Mouse (Mus musculus) heart, embryonic 10.5 days (tissue): ENCODE data around the gene Olfr1093. TPM values are rescaled to one million over a fixed set of nuclear protein-coding genes. Genes with fewer than 3 reads are reported as not detected.

Experiments
- DNase-seq: peaks from one replicate; pipeline ENCODE4 v3.0.0-alpha.2; 2017; ENCODE audit warnings: low spot score
- H3K27ac ChIP-seq: fragments of 300-500 bp; sonication (generic); 2 replicates; pipeline ENCODE4 v1.5.1; 2016; ENCODE audit warnings: mild to moderate bottlenecking
- H3K27me3 ChIP-seq: fragments of 300-500 bp; sonication (generic); 2 replicates; pipeline ENCODE4 v1.6.1; 2016; ENCODE audit warnings: mild to moderate bottlenecking; ENCODE audit not compliant: poor library complexity, insufficient read depth, severe bottlenecking
- H3K36me3 ChIP-seq: fragments of 300-500 bp; sonication (generic); 2 replicates; pipeline ENCODE4 v1.6.1; 2016; ENCODE audit warnings: mild to moderate bottlenecking, moderate library complexity
- H3K4me1 ChIP-seq: fragments of 300-500 bp; sonication (generic); 2 replicates; pipeline ENCODE4 v1.6.1; 2016; ENCODE audit warnings: mild to moderate bottlenecking
- H3K4me3 ChIP-seq: fragments of 300-500 bp; sonication (generic); 2 replicates; pipeline ENCODE4 v1.5.1; 2016; ENCODE audit warnings: mild to moderate bottlenecking, moderate library complexity
- H3K9me3 ChIP-seq: fragments of 300-500 bp; sonication (generic); 2 replicates; pipeline ENCODE4 v1.6.1; 2016; ENCODE audit warnings: mild to moderate bottlenecking, moderate library complexity
- WGBS: fragments of 180-500 bp; shearing (Covaris S2); methylation state at CpG from one replicate; pipeline ENCODE4 v1.1.7; 2016; 5-methylcytosine and 5-hydroxymethylcytosine counted together
- polyA plus RNA-seq: library from polyadenylated mRNA; unstranded; fragments of >200 nt; fragmentation: Nextera tagmentation; extraction: Ambion mirVana; gene quantifications from 2 replicates; pipeline ENCODE4 v1.2.1, GENCODE M21; 2016

The Olfr1093 gene
- polyA plus RNA-seq, result not detected in 2 replicates

DNA sequence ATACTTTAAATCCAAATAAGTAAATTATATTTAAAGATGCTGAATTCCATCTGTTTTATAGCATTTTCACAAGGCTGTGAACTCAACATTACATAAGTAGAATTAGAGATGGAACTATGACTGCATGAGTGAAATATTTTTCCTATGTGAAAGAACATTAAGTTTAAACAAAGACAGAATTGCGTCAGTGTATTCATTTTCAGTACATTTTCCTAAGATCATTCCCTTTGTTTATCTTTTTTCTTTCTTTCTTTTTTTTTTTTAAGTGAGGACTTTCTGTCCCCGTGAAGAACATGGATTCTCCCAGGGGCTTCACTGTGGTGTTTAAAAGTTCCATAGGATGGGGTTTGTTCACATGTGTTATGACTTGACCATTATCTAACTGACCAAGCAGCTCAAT lies at the start of gene Olfr1093:
Gene Olfr1093, plus strand, starts transcription at position 301 of the 400 bp plus-strand sequence.
- H3K4me1 ChIP-seq, result no peaks in the 10 kb centered on the region
- no peaks in the 10 kb centered on the region for H3K27me3 ChIP-seq
- 79% methylated on average over 2 of the region's 2 CpGs for WGBS
- no peak within 1 kb of the TSS for H3K4me3 ChIP-seq
- no peak for DNase-seq
- no peaks in the 10 kb centered on the region for H3K36me3 ChIP-seq
- H3K27ac ChIP-seq, result no peak within 1 kb of the TSS
- H3K9me3 ChIP-seq, result no peaks in the 10 kb centered on the region

DNA sequence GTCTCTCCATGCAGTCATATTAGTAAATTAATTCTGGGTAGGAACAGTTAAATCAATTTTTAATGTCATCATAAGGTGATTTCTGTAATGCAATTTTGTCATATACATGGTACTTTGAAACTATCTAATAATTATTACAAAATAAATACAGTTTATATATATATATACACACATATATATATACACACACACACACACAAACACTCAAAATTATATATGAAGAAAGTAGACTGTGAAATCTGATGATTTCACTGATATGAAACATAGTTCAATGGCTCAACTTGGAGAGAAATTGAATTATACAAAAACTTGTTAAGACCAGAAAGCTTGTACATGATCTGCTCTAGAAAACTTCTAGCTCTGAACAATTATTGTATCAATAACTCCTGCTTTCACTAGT lies 48.7 kb upstream of the Olfr1093 start, which contains the start of gene Olfr1089:
Gene Olfr1089, minus strand, starts transcription at position 101 of the 400 bp plus-strand sequence.
- no peaks in the 10 kb centered on the region for H3K9me3 ChIP-seq
- no peaks in the 10 kb centered on the region for H3K27me3 ChIP-seq
- H3K36me3 ChIP-seq, result no peaks in the 10 kb centered on the region
- H3K27ac ChIP-seq, result no peak within 1 kb of the TSS
- no peaks in the 10 kb centered on the region for H3K4me1 ChIP-seq
- no peak for DNase-seq
- no peak within 1 kb of the TSS for H3K4me3 ChIP-seq

DNA sequence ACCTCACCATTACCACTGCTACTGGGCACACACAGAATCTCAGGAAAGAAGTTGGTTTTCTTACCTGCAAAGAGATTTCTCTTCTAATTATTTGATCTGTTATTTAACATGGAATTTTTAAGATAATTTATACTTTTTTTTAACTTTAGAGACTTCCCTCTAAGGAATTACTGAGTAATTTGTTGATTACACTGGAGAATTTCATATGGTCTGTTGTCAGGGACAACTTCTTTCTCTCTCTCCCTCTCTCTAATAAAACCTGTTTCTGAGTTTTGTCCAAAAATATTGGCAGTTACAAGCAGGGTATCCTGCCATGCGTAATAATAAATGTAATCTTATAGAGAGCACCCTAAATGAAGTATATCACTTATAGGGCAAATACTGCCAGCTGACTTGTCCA lies 23.4 kb upstream of the Olfr1093 start, which contains the start of gene Olfr1090:
Gene Olfr1090, minus strand, starts transcription at position 101 of the 400 bp plus-strand sequence.
- Histone ChIP-seq H3K27me3 (no peaks in the 10 kb centered on the region), H3K4me3 (no peak within 1 kb of the TSS), H3K27ac (no peak within 1 kb of the TSS), H3K4me1 (no peaks in the 10 kb centered on the region), H3K9me3 (no peaks in the 10 kb centered on the region), H3K36me3 (no peaks in the 10 kb centered on the region)
- 82% methylated on average over 1 of the region's 1 CpGs for WGBS
- DNase-seq, result no peak

DNA sequence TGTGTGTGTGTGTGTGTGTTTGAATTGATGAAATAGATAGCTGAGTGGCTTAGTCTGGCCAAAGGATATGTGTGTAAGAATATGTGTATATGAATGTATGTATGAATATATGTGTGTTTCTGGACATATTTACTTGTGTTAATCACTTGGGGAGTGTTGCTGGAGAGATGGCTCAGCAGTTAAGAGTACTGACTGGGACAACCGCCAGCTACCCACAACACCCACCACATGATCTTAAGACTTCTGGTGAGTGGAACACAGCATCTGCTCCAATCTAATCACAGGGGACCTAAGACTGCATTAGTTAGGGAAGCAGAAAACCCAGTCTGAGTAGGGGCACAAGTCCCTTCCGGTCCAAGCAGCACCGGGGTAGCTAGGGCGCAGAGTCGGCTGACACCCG lies 21.2 kb upstream of the Olfr1093 start:
- 95% methylated on average over 6 of the region's 6 CpGs for WGBS
- H3K36me3 ChIP-seq, result no peaks in the 10 kb centered on the region
- no peak overlapping the region for H3K27ac ChIP-seq
- H3K27me3 ChIP-seq, result no peaks in the 10 kb centered on the region
- no peaks in the 10 kb centered on the region for H3K9me3 ChIP-seq
- no peak overlapping the region for H3K4me3 ChIP-seq
- DNase-seq, result no peak
- H3K4me1 ChIP-seq, result no peaks in the 10 kb centered on the region

DNA sequence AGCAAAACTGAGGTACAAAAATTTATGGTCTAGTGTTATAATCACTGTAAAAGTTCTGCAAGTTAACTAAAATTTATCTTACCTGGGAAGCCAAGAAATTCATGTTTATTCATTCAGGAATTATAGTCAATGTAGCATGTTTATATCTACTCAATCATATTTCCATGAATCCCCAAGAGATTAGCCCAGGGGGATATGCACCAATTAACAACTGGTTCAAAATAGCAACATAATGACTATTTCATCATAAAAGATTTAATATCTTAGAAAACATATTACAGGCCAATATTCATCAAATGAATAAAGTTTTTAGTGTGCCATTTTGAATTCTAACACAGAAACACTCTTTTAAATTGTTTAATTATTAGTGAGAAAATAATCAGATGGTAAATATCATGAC lies 27.6 kb downstream of the Olfr1093 start, which contains the start of gene Olfr141:
Gene Olfr141, minus strand, starts transcription at position 101 of the 400 bp plus-strand sequence.
- no peak within 1 kb of the TSS for H3K27ac ChIP-seq
- no peak for DNase-seq
- no peaks in the 10 kb centered on the region for H3K4me1 ChIP-seq
- no peaks in the 10 kb centered on the region for H3K27me3 ChIP-seq
- no peaks in the 10 kb centered on the region for H3K36me3 ChIP-seq
- no peaks in the 10 kb centered on the region for H3K9me3 ChIP-seq
- no peak within 1 kb of the TSS for H3K4me3 ChIP-seq

DNA sequence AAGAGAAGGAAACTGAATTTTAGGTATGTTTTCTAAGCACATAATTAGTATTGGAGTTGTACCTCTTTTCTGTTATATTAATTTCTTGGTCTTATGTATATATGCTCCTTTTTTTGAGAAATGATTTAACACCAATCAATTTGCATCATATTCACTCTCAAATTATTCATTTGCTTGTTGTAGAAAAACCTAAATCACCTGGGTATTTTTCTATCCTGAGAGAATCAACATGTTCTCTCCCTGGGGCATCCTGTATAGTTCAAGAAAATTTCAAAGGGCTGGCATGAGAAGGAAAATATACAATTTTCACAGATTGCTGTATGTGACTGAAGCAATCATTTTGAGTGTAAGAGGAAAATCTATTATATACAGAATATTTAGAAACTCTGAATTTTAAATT lies 42.1 kb downstream of the Olfr1093 start, which contains the start of gene Olfr1094:
Gene Olfr1094, plus strand, starts transcription at position 301 of the 400 bp plus-strand sequence.
- no peaks in the 10 kb centered on the region for H3K27me3 ChIP-seq
- no peaks in the 10 kb centered on the region for H3K4me1 ChIP-seq
- no peaks in the 10 kb centered on the region for H3K36me3 ChIP-seq
- no peak within 1 kb of the TSS for H3K4me3 ChIP-seq
- no peak for DNase-seq
- no peak within 1 kb of the TSS for H3K27ac ChIP-seq
- H3K9me3 ChIP-seq, result no peaks in the 10 kb centered on the region

Other genes with a start within 250 kb of the Olfr1093 start
- not detected in 2 replicates for gene Olfr1079, start 240.0 kb upstream of the Olfr1093 start, polyA plus RNA-seq
- gene Olfr1080, start 224.2 kb upstream of the Olfr1093 start, polyA plus RNA-seq, result not detected in 2 replicates
- gene Olfr1082, start 183.5 kb upstream of the Olfr1093 start, polyA plus RNA-seq, result not detected in 2 replicates
- gene Olfr1084, start 142.8 kb upstream of the Olfr1093 start, polyA plus RNA-seq, result not detected in 2 replicates
- gene Olfr1085, start 120.5 kb upstream of the Olfr1093 start, polyA plus RNA-seq, result not detected in 2 replicates
- gene Olfr1086, start 102.4 kb upstream of the Olfr1093 start, polyA plus RNA-seq, result not detected in 2 replicates
- not detected in 2 replicates for gene Olfr1087, start 84.1 kb upstream of the Olfr1093 start, polyA plus RNA-seq
- not detected in 2 replicates for gene Olfr1089, start 48.8 kb upstream of the Olfr1093 start, polyA plus RNA-seq
- gene Olfr1090, start 23.5 kb upstream of the Olfr1093 start, polyA plus RNA-seq, result not detected in 2 replicates
- gene Olfr141, start 27.5 kb downstream of the Olfr1093 start, polyA plus RNA-seq, result not detected in 2 replicates
- gene Olfr1094, start 42.2 kb downstream of the Olfr1093 start, polyA plus RNA-seq, result not detected in 2 replicates
- gene Olfr1095, start 69.2 kb downstream of the Olfr1093 start, polyA plus RNA-seq, result not detected in 2 replicates
- gene Gm13723, start 92.3 kb downstream of the Olfr1093 start, polyA plus RNA-seq, result not detected in 2 replicates
- gene Olfr1097, start 109.7 kb downstream of the Olfr1093 start, polyA plus RNA-seq, result not detected in 2 replicates
- not detected in 2 replicates for gene Olfr1098, start 142.1 kb downstream of the Olfr1093 start, polyA plus RNA-seq
- gene Olfr1099, start 178.2 kb downstream of the Olfr1093 start, polyA plus RNA-seq, result not detected in 2 replicates
- gene Olfr1100, start 197.5 kb downstream of the Olfr1093 start, polyA plus RNA-seq, result not detected in 2 replicates
- not detected in 2 replicates for gene Olfr1101, start 208.7 kb downstream of the Olfr1093 start, polyA plus RNA-seq
- gene Olfr1102, start 215.9 kb downstream of the Olfr1093 start, polyA plus RNA-seq, result not detected in 2 replicates
- not detected in 2 replicates for gene Olfr1104, start 244.6 kb downstream of the Olfr1093 start, polyA plus RNA-seq